ENCODE assay signal across 7 mouse cellular contexts in genomic region chr13:18933191-18933590, GRCm38 (mm10). TPM values are rescaled to one million over a fixed set of nuclear protein-coding genes. Genes with fewer than 3 reads are reported as not detected.
A peak's percentile ranks its signal among the peaks of the same experiment; 100 is the strongest.
DNase-seq lines count a peak whose midpoint lies in the region.
"Had no signal": no experiment of that assay in that cellular context is flagged by ENCODE, and none has a peak within 500 bp of the region (broad histone marks: within the 10 kb centered on the region; RNA-seq: fewer than 3 reads in every experiment).

No protein-coding gene starts in this region.

- peak; percentile 92 for DNase-seq in heart, adult 11 months
- DNase-seq in heart, adult 8-10 months (ENCODE audit: low spot score): peak; percentile 33
- DNase-seq in heart, adult 9 months (ENCODE audit: low spot score in 2 of 2): peak; percentile 22 to 26
- peak; percentile 5 for DNase-seq in kidney, adult 9 months
- DNase-seq in natural killer cell, adult 2 months (ENCODE audit: low spot score in 2 of 2): peak; percentile 0 to 8

RNA-seq across cellular contexts. Expression of gene Amph, which starts 14.8 kb away (rescaled TPM):
- total RNA-seq in heart, adult 8-10 months (2022): 1 to 10 TPM; 1.1 to 1.9 (median 1.5) TPM
- total RNA-seq: CH12.LX, MEL had no signal

Comparison
In these comparisons a context has a peak if more than half of its experiments do, and no peak if none do; other contexts are left out.
1. Peak in every context shown above with its lines: DNase-seq.
2. DNase-seq: peak in every context shown above with its lines; median percentile 92 in heart, adult 11 months; 33 in heart, adult 8-10 months; 24 in heart, adult 9 months; 5 in kidney, adult 9 months; 4 in natural killer cell, adult 2 months.